Mouse (Mus musculus) G1E (cell line): Measurements from ENCODE around the gene Pi4kb.

Source experiments
- CTCF ChIP-seq: IDR thresholded peaks from 2 replicates; pipeline ENCODE4 v1.5.1; 2012; ENCODE audit warnings: low read depth, low read length, inconsistent platforms, mixed read lengths
- GATA1 ChIP-seq: IDR thresholded peaks from 2 replicates; pipeline ENCODE4 v1.6.1; 2012; ENCODE audit warnings: borderline replicate concordance, low read length, inconsistent platforms, mixed read lengths
- POLR2AphosphoS5 ChIP-seq: IDR thresholded peaks from 2 replicates; pipeline ENCODE4 v1.6.1; 2012; ENCODE audit warnings: low read depth, low read length, inconsistent platforms; ENCODE audit not compliant: insufficient replicate concordance
- TAL1 ChIP-seq: conservative IDR thresholded peaks from 2 replicates; pipeline ENCODE4 v1.6.1; 2012; ENCODE audit warnings: low read depth, low read length, inconsistent platforms, mixed read lengths

GRCm38 (mm10) chr3:94965878-94966277 is 8.7 kb upstream of the Pi4kb start:
- TF ChIP-seq CTCF (no peak), GATA1 (no peak), TAL1 (no peak), POLR2AphosphoS5 (no peak)
